Mouse (Mus musculus) olfactory bulb, adult 2 months (tissue): ENCODE measurements around the gene Pikfyve.

Experiments
- CTCF ChIP-seq: fragments of 200-500 bp; IDR thresholded peaks from 2 replicates; pipeline ENCODE4 v1.5.1; 2012; ENCODE audit warnings: low read depth, mild to moderate bottlenecking, low read length, moderate library complexity; ENCODE audit not compliant: insufficient read depth
- POLR2A ChIP-seq: fragments of 200-500 bp; IDR thresholded peaks from 2 replicates; pipeline ENCODE4 v1.6.1; 2012; ENCODE audit warnings: mild to moderate bottlenecking, low read depth, low read length, moderate library complexity; ENCODE audit not compliant: insufficient read depth

DNA sequence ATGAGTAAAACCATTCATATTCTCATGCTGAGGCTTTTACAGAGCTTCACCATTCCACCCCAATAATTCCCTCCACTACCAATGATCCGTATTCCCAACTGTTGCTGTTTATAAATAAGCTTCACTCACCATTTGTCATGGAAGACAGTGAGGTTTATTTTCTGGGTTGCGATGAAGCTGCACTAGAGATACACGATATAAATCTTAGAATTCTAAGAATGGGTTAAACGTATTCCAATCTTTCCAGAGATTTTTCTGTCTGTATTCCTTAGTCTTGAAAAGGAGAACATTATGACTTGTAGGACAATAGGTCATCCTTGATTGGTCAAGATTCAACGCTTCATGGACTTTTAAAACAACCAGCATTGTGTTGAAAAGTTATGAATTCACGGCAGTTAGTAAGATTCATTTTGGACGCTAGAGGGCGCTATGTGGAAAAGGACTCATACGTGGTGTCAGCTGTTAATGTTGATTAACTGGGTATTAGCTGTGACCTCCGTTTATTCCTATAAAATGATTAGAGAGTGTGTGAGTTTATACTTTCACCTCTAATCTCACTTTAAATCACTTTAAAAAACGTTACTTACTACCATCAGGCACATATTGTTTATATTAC is 6.7 kb upstream of the Pikfyve start:
- no peak for TF ChIP-seq CTCF
- TF ChIP-seq POLR2A = no peak
